Mouse (Mus musculus) 3134 (cell line): ENCODE results near the gene Copz2.
"Not testable (repeated sequence)": the region's sequence is repeated elsewhere in the genome, so short reads cannot be mapped to it uniquely, and the experiment has no call there.

ENCODE experiments used
- DNase-seq: peaks from one replicate; pipeline ENCODE4 v3.0.0-alpha.2; 2011; ENCODE audit warnings: low spot score; ENCODE audit not compliant: insufficient read length; ENCODE audit errors: extremely low read depth

Gene Copz2

GRCm38 (mm10) chr11:96827917-96828316 is 21.8 kb upstream of the Copz2 start:
- no peak for DNase-seq

GRCm38 (mm10) chr11:96828881-96829280 is 20.8 kb upstream of the Copz2 start:
- no peak for DNase-seq

GRCm38 (mm10) chr11:96829403-96829812 is 20.3 kb upstream of the Copz2 start:
- DNase-seq, result peak; percentile 98

- DNase-seq, result peak; percentile 94
These were observed 19.7 kb upstream of the Copz2 start, which contains the start of gene Nfe2l1 for GRCm38 (mm10) chr11:96829813-96830538. Gene Nfe2l1 (minus strand): TSS chr11:96829968.

GRCm38 (mm10) chr11:96830539-96831216 is 19.0 kb upstream of the Copz2 start:
- DNase-seq, result no peak

- no peak for DNase-seq
These were observed 18.2 kb upstream of the Copz2 start for GRCm38 (mm10) chr11:96831516-96831915.

GRCm38 (mm10) chr11:96832541-96832940 is 17.1 kb upstream of the Copz2 start:
- DNase-seq, result no peak

- DNase-seq, result no peak
These were observed 16.7 kb upstream of the Copz2 start for GRCm38 (mm10) chr11:96832973-96833372.

GRCm38 (mm10) chr11:96834127-96834526 is 15.5 kb upstream of the Copz2 start:
- no peak for DNase-seq

GRCm38 (mm10) chr11:96837298-96837697 is 12.4 kb upstream of the Copz2 start:
- DNase-seq, result peak; percentile 69

- DNase-seq, result no peak
These were observed 11.3 kb upstream of the Copz2 start for GRCm38 (mm10) chr11:96838341-96838740.

- DNase-seq, result no peak
These were observed 10.2 kb upstream of the Copz2 start for GRCm38 (mm10) chr11:96839428-96839827.

- no peak for DNase-seq
These were observed 9.8 kb upstream of the Copz2 start for GRCm38 (mm10) chr11:96839877-96840276.

GRCm38 (mm10) chr11:96840290-96840689 is 9.4 kb upstream of the Copz2 start:
- DNase-seq, result peak; percentile 66

- no peak for DNase-seq
These were observed 6.0 kb upstream of the Copz2 start for GRCm38 (mm10) chr11:96843627-96844026.

- DNase-seq, result no peak
These were observed 2.4 kb upstream of the Copz2 start for GRCm38 (mm10) chr11:96847240-96847639.

- DNase-seq, result no peak
These were observed 976 bp upstream of the Copz2 start for GRCm38 (mm10) chr11:96848694-96849093.

GRCm38 (mm10) chr11:96849145-96849544 is 525 bp upstream of the Copz2 start:
- DNase-seq, result not testable (repeated sequence)

- DNase-seq, result peak; percentile 48
These were observed 7.8 kb downstream of the Copz2 start for GRCm38 (mm10) chr11:96857446-96857845.

GRCm38 (mm10) chr11:96859635-96860034 is 10.0 kb downstream of the Copz2 start:
- DNase-seq, result no peak

- DNase-seq, result peak; percentile 82
These were observed 10.9 kb downstream of the Copz2 start for GRCm38 (mm10) chr11:96860564-96860963.

GRCm38 (mm10) chr11:96861446-96861845 is 11.8 kb downstream of the Copz2 start:
- DNase-seq, result peak; percentile 81
